Mouse (Mus musculus): ENCODE data around the gene Lhx1.

The Lhx1 gene

DNA sequence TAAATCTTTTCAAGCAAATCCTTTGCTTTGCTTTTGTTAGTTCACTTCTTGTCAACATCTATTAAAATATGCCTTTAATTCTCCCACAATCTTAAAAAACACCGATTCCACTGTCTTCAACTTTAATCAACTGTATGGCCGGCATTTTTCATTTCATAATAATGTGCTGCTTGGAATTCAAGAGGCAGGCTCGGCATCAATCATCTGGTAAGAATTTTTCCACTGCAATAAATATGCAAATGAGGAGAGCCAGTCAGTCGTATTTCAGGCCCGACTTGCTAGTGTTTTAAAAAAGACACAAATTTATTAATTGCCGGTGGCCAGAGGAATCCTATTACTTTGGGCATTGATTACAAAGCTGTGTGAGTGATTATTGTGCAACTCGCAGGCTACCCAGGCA is 43.7 kb downstream of the Lhx1 start:
- DNase-seq (ENCODE audit: low spot score): no peak

DNA sequence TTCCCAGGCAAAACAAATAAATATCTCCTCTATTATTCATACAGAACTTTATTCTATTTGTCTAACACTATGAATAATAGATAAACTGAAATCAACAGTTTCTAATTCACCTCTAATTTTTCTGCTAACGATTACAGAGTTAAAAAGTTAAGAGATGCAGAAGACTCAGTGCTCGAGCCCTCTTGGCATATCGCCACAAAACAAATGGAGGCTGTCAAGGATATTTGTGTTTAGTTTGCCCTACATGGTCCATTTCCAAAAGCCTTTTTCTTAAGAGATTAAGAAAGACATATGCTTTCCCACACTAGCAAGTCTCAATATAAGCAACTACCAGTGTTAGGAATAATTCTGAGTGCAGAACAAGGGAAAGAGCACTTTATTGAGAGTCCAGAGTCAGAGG is 44.9 kb downstream of the Lhx1 start:
- DNase-seq (ENCODE audit: low spot score): no peak

DNA sequence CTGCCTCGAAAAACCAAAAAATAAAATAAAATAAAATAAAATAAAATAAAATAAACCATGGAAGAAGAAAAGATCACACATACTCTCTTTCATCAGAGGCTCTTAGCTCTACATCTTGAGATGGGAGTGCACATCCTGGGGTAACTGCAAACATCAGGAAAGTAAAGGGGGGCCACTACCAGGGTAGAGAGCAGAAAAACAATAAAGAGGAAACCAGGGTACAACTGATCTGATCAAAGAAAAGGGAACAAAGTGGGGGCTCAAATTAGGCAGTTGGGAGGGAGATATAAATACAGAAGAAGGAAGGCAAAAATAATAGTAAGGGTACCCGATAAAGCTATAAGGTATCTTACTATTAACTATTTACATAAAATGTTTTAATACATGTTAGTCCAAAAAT is 48.7 kb downstream of the Lhx1 start:
- no peak for DNase-seq (ENCODE audit: low spot score)

DNA sequence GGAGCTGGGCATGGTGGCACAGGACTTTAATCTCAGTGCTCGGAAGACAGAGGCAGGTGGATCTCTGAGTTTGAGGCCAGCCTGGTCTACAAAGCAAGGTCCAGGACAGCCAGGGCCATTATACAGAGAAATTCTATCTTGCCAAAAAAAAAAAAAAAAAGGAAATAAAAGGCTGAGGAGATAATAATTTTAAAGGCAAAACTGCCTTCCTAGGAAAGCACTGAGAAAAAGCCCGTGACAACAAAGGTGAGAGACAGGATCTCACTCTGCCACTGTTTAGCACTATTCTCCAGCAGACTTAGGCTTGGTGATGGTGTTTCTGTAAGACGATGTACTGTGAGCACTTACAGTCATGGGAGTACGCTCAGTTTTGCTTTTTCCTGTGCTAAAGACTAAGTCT is 49.3 kb downstream of the Lhx1 start:
- DNase-seq (ENCODE audit: low spot score): no peak

DNA sequence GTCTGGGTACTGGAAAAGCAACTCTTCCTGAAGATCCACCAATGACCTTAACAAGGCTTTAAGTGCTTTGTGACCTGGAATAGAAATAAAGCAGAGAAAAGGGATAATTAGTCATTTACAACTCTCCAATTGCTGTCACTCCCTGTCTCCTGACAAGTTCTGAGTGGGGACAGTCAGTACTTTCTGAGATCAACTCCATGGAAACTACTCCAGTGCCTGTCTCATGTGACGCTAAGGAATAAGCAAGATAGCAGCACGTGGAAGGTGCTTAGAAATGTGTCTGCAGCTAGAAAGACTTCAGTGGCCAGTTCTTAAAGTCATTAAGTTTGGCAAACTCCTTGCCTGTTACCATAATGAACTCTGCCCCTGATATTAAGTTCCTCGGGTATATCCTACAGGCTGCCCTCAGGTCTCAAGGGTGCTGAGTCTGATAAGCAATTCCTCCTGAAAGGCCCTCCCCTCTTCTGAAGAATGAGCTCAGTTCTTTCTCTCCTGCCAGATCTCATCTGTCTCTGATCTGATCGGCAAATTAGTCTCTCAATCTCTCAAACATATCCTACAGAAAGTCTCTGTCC is 52.2 kb downstream of the Lhx1 start:
- no peak for DNase-seq (ENCODE audit: low spot score)
